Mouse (Mus musculus) B cell, adult 67 days (primary cell): Measurements from ENCODE around the gene 1700015G11Rik. TPM values are rescaled to one million over a fixed set of nuclear protein-coding genes. Genes with fewer than 3 reads are reported as not detected.

Experiments
- total RNA-seq, 2 experiments: library from RNA; stranded (reverse); gene quantifications; 4 replicates each; pipeline ENCODE4 v1.2.4; 2023

1700015G11Rik gene
- not detected for total RNA-seq

GRCm38 (mm10) chr7:52015628-52016027, at the start of gene 1700015G11Rik:
Gene 1700015G11Rik (minus strand): TSS chr7:52015728.

GRCm38 (mm10) chr7:52005511-52006295, 9.8 kb downstream of the 1700015G11Rik start, which contains the start of gene Svip:
Gene Svip (minus strand): TSS chr7:52006018.

Other genes starting within 250 kb of the 1700015G11Rik start
- gene Gas2, start 153.7 kb downstream of the 1700015G11Rik start, total RNA-seq: 10 to 100 TPM in 1 of 2 experiments, 1 to 10 TPM in 1; 7.2 to 10.4 TPM
- gene Fancf, start 153.5 kb downstream of the 1700015G11Rik start, total RNA-seq: 1 to 10 TPM; 4.8 to 7.0 TPM
- 1 to 10 TPM in 1 of 2 experiments, under 1 TPM in 1; 0.70 to 1.1 TPM for gene Svip, start 9.7 kb downstream of the 1700015G11Rik start, total RNA-seq